Mouse (Mus musculus) heart, adult 2 months (tissue): Measurements from ENCODE around the gene Enah. TPM values are rescaled to one million over a fixed set of nuclear protein-coding genes. Genes with fewer than 3 reads are reported as not detected.

Experiments used
- DNase-seq, 2 experiments: peaks; one replicate each; pipeline ENCODE4 v3.0.0; 2021
- H3K27ac ChIP-seq: fragments of 200-600 bp; 2 replicates; pipeline ENCODE4 v1.8.1; 2022
- H3K27me3 ChIP-seq: fragments of 200-500 bp; 2 replicates; pipeline ENCODE4 v1.6.1; 2012; ENCODE audit warnings: mild to moderate bottlenecking, low read length, inconsistent platforms, mixed read lengths; ENCODE audit not compliant: control insufficient read depth, insufficient read depth
- H3K36me3 ChIP-seq: fragments of 200-500 bp; 2 replicates; pipeline ENCODE4 v1.6.1; 2012; ENCODE audit warnings: low read length, inconsistent platforms; ENCODE audit not compliant: control insufficient read depth, insufficient read depth
- H3K4me1 ChIP-seq: fragments of 200-500 bp; 2 replicates; pipeline ENCODE4 v1.6.1; 2011; ENCODE audit warnings: low read length; ENCODE audit not compliant: control insufficient read depth, insufficient read depth
- H3K4me3 ChIP-seq: fragments of 200-600 bp; 2 replicates; pipeline ENCODE4 v1.8.1; 2022
- H3K79me2 ChIP-seq: fragments of 200-500 bp; replicated peaks from 2 replicates; pipeline ENCODE4 v1.6.1; 2012; ENCODE audit warnings: mild to moderate bottlenecking, inconsistent platforms, low read length, moderate library complexity, mixed read lengths; ENCODE audit not compliant: control insufficient read depth, insufficient read depth
- H3K9ac ChIP-seq: fragments of 200-500 bp; 2 replicates; pipeline ENCODE4 v1.6.1; 2012; ENCODE audit warnings: low read depth, mild to moderate bottlenecking, control low read depth, inconsistent platforms, low read length, mixed read lengths
- CTCF ChIP-seq: fragments of 200-600 bp; IDR thresholded peaks from 2 replicates; pipeline ENCODE4 v1.8.1; 2022; ENCODE audit warnings: antibody characterized with exemption, mild to moderate bottlenecking, moderate library complexity
- EP300 ChIP-seq: fragments of 200-500 bp; IDR thresholded peaks from 2 replicates; pipeline ENCODE4 v1.6.1; 2011; ENCODE audit warnings: low read depth, low read length, control low read depth; ENCODE audit not compliant: insufficient read depth
- POLR2A ChIP-seq: fragments of 200-500 bp; IDR thresholded peaks from 2 replicates; pipeline ENCODE4 v1.6.1; 2011; ENCODE audit warnings: mild to moderate bottlenecking, low read depth, low read length, control low read depth; ENCODE audit not compliant: insufficient read depth
- WGBS: fragments of 180-500 bp; shearing (Covaris S2); methylation state at CpG from one replicate; pipeline ENCODE4 v1.1.7; 2018; 5-methylcytosine and 5-hydroxymethylcytosine counted together
- intact Hi-C: fragments of 180-260 bp; cut with DNase I; formaldehyde crosslinking; loops from one replicate; pipeline ENCODE4 v1.15.1; 2025
- polyA plus RNA-seq: library from polyadenylated mRNA; depleted of rRNA; stranded (reverse); fragments of >200 nt; gene quantifications from 2 replicates; pipeline ENCODE4 v1.2.3, GENCODE M21; 2012
- total RNA-seq, 2 experiments: library from RNA; stranded (reverse); gene quantifications; 2 replicates each; pipeline ENCODE4 v1.2.3; 2021

The Enah gene
- total and polyA plus RNA-seq, 3 experiments: 28.3 to 124 (median 101) TPM

DNA sequence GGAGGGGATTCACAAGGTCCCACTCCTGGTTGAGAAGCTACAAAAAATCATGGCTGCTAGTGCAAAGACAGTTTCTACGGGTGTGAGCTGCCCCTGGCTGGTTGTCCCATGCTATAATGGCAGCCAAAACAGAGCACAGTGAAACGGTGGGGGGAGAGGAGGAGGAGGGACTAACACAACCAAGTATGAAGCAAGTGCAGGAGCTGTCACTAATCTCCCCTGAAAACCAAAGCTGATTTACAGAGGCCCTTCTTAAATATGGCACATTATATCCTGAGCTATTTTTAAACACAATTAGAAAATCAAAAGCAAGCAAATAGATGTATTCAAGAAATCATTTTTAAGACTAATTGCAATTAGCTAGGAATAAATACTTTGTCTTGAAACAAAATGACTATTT lies 32.6 kb downstream of the Enah start:
- TF ChIP-seq CTCF: no peak
- no peak for TF ChIP-seq POLR2A
- no peak for TF ChIP-seq EP300
- H3K9ac ChIP-seq: peak overlapping the region; percentile 45; the same call in 1 of the 2 replicates
- H3K4me1 ChIP-seq: peaks cover 4% of the 10 kb centered on the region
- no peak overlapping the region; the same call in 1 of the 2 replicates for H3K27ac ChIP-seq
- WGBS: 32% methylated on average over 2 of the region's 2 CpGs
- DNase-seq: no peak
- intact Hi-C loops: no loop called here
- no peaks in the 10 kb centered on the region for H3K27me3 ChIP-seq
- H3K36me3 ChIP-seq: peaks cover 4% of the 10 kb centered on the region; the same call in 1 of the 2 replicates
- no peak overlapping the region for H3K4me3 ChIP-seq
- peaks cover 2% of the 10 kb centered on the region; the same call in 1 of the 2 replicates for H3K79me2 ChIP-seq

GRCm38 (mm10) chr1:181985880-181986279 lies 33.9 kb downstream of the Enah start:
- DNase-seq: no peak
- Histone ChIP-seq H3K27me3 (no peaks in the 10 kb centered on the region), H3K9ac (no peak overlapping the region), H3K36me3 (peaks cover 8% of the 10 kb centered on the region; the same call in 1 of the 2 replicates), H3K27ac (no peak overlapping the region), H3K4me3 (no peak overlapping the region), H3K79me2 (peaks cover 2% of the 10 kb centered on the region; the same call in 1 of the 2 replicates), H3K4me1 (peaks cover 4% of the 10 kb centered on the region)
- TF ChIP-seq CTCF (no peak), POLR2A (no peak), EP300 (no peak)
- intact Hi-C loops: no loop called here
- WGBS: 74% methylated on average over 1 of the region's 1 CpGs

- 88% methylated on average over 2 of the region's 2 CpGs for WGBS
- no peak for TF ChIP-seq EP300
- TF ChIP-seq POLR2A: no peak
- TF ChIP-seq CTCF: no peak
- peaks cover 4% of the 10 kb centered on the region for H3K4me1 ChIP-seq
Measured at GRCm38 (mm10) chr1:181984811-181985210, 35.0 kb downstream of the Enah start.

DNA sequence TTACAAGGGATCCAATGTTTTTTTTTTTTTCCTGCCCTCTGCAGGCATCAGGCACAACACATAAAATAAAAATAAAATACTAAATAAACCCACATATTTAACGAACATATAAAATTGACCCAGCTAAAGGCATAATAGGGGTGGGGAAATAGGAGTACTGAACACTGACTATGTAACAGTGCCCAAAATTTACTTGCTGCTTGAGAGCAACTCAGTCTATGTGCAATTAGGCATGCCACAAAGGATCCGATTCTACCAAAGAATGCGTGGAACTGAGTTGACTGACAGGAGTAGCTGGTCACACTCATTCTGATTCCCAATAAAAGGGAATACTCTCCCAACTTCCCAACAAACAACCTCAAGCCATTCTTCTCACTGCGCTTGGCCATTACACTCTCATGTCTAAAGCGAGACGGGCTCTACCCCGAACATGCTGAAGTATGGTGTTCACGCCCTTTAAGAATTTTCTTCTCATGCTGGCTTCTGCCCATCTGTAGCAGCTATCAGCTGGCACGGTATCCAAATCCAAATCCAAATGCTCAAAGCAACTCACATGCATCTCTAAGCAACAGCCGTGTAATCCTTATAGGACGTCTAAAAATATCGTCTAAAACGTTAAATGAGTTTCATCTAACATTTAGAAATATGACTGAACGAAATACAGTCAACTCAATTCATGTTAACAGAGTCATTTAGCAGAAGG lies 39.6 kb downstream of the Enah start:
- no peaks in the 10 kb centered on the region for H3K27me3 ChIP-seq
- no peak overlapping the region for H3K9ac ChIP-seq
- peaks cover 17% of the 10 kb centered on the region; the same call in 1 of the 2 replicates for H3K36me3 ChIP-seq
- H3K79me2 ChIP-seq: peaks cover 1% of the 10 kb centered on the region; the same call in 1 of the 2 replicates
- no peak for DNase-seq
- WGBS: 66% methylated on average over 14 of the region's 14 CpGs
- peak overlapping the region; percentile 45 for H3K27ac ChIP-seq
- intact Hi-C loops: no loop called here
- H3K4me3 ChIP-seq: no peak overlapping the region
- peaks cover 4% of the 10 kb centered on the region; the same call in 1 of the 2 replicates for H3K4me1 ChIP-seq
- TF ChIP-seq POLR2A (no peak), EP300 (no peak), CTCF (no peak)

More at GRCm38 (mm10) chr1:181984811-181985210, 35.0 kb downstream of the Enah start:
- Histone ChIP-seq H3K4me3 (no peak overlapping the region), H3K27me3 (no peaks in the 10 kb centered on the region), H3K9ac (no peak overlapping the region), H3K27ac (no peak overlapping the region), H3K36me3 (peaks cover 9% of the 10 kb centered on the region; the same call in 1 of the 2 replicates), H3K79me2 (peaks cover 3% of the 10 kb centered on the region; the same call in 1 of the 2 replicates)
- intact Hi-C loops: no loop called here
- no peak for DNase-seq

GRCm38 (mm10) chr1:181975510-181975909 lies 44.3 kb downstream of the Enah start:
- H3K9ac ChIP-seq: no peak overlapping the region
- H3K4me1 ChIP-seq: peaks cover 4% of the 10 kb centered on the region; the same call in 1 of the 2 replicates
- peaks cover 1% of the 10 kb centered on the region; the same call in 1 of the 2 replicates for H3K79me2 ChIP-seq
- no peaks in the 10 kb centered on the region for H3K27me3 ChIP-seq
- no peak overlapping the region for H3K4me3 ChIP-seq
- DNase-seq: peak in 1 of 2 experiments; percentile 11
- TF ChIP-seq CTCF (no peak), EP300 (peak; percentile 43; the same call in 1 of the 2 replicates), POLR2A (no peak)
- peaks cover 22% of the 10 kb centered on the region for H3K36me3 ChIP-seq
- WGBS: 54% methylated on average over 3 of the region's 3 CpGs
- intact Hi-C loops: loop anchor here (5.0 kb wide), 1 partner anchor 47 kb away; no protein-coding TSS in a partner anchor
- peak overlapping the region; percentile 80 for H3K27ac ChIP-seq

DNA sequence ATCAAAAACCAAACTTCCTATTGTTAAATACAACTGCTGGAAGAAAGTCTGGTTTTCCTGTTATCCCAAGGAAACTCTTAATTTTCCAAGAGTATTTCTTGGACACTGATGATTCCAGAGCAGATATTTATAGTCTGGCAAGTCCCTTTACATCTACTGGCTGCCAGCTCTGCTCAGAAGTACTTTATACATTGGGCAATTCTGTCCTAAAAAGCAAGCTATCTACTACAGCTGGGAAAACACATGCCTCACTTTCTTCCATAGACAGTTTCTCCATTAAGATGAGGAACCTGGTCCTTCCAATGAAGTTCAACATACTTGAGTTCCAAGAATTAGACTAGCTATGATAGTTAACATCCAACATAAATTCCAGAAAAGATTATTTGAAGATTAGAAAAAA lies 44.9 kb downstream of the Enah start:
- H3K4me3 ChIP-seq: no peak overlapping the region
- no peak for TF ChIP-seq CTCF
- TF ChIP-seq EP300: no peak
- TF ChIP-seq POLR2A: no peak
- no peak for DNase-seq
- H3K9ac ChIP-seq: no peak overlapping the region
- H3K79me2 ChIP-seq: no peaks in the 10 kb centered on the region; the same call in 1 of the 2 replicates
- H3K36me3 ChIP-seq: peaks cover 22% of the 10 kb centered on the region
- intact Hi-C loops: loop anchor here (5.0 kb wide), 2 partner anchors 47 to 53 kb away; no protein-coding TSS in a partner anchor
- H3K27ac ChIP-seq: peak overlapping the region; percentile 80
- no peaks in the 10 kb centered on the region for H3K27me3 ChIP-seq
- peaks cover 4% of the 10 kb centered on the region; the same call in 1 of the 2 replicates for H3K4me1 ChIP-seq
